Mouse (Mus musculus) ES-E14 (cell line): Measurements from ENCODE around the gene Tiam1. TPM values are rescaled to one million over a fixed set of nuclear protein-coding genes. Genes with fewer than 3 reads are reported as not detected.

Experiments used
- DNase-seq: peaks from one replicate; pipeline ENCODE4 v3.0.0-alpha.2; 2013; ENCODE audit warnings: low read depth, low spot score
- H3K27ac ChIP-seq: 2 replicates; pipeline ENCODE4 v1.5.1; 2012; ENCODE audit warnings: low read depth, mild to moderate bottlenecking, low read length, moderate library complexity, mixed read lengths; ENCODE audit not compliant: poor library complexity, insufficient read depth, severe bottlenecking
- H3K36me3 ChIP-seq: 2 replicates; pipeline ENCODE4 v1.6.1; 2012; ENCODE audit warnings: mild to moderate bottlenecking, low read length, moderate library complexity, mixed read lengths; ENCODE audit not compliant: control insufficient read depth, poor library complexity, insufficient read depth, severe bottlenecking
- H3K4me1 ChIP-seq, 2 experiments: fragments of 150-350 bp in 1 of 2; sonication (generic) in 1 of 2; 2 replicates each; pipeline ENCODE4 v1.6.1; 2012; ENCODE audit warnings: low read length in 2 of 2, mild to moderate bottlenecking in 1 of 2, mixed read lengths in 1 of 2; ENCODE audit not compliant: control insufficient read depth in 2 of 2, insufficient read depth in 2 of 2, poor library complexity in 1 of 2
- H3K4me3 ChIP-seq, 2 experiments: fragments of 150-350 bp in 1 of 2; sonication (generic) in 1 of 2; 2 replicates each; pipeline ENCODE4 v1.5.1; 2012; ENCODE audit warnings: low read length in 2 of 2, low read depth in 1 of 2, mild to moderate bottlenecking in 1 of 2, mixed read lengths in 1 of 2; ENCODE audit not compliant: insufficient read depth in 1 of 2, poor library complexity in 1 of 2, severe bottlenecking in 1 of 2
- H3K9ac ChIP-seq: 2 replicates; pipeline ENCODE4 v1.6.1; 2012; ENCODE audit warnings: low read depth, mild to moderate bottlenecking, low read length, mixed read lengths; ENCODE audit not compliant: poor library complexity, insufficient read depth, severe bottlenecking
- H3K9me3 ChIP-seq: fragments of 150-350 bp; sonication (generic); 2 replicates; pipeline ENCODE4 v1.6.1; 2012; ENCODE audit warnings: low read depth, mild to moderate bottlenecking, low read length; ENCODE audit not compliant: control insufficient read depth, insufficient read depth
- CHD2 ChIP-seq: IDR thresholded peaks from 2 replicates; pipeline ENCODE4 v1.6.1; 2014; ENCODE audit warnings: mild to moderate bottlenecking, low read depth, low read length, inconsistent platforms
- HCFC1 ChIP-seq: IDR thresholded peaks from 2 replicates; pipeline ENCODE4 v1.6.1; 2012; ENCODE audit warnings: low read length, inconsistent platforms, borderline replicate concordance; ENCODE audit not compliant: insufficient read depth
- MAFK ChIP-seq: IDR thresholded peaks from 2 replicates; pipeline ENCODE4 v1.6.1; 2014; ENCODE audit warnings: mild to moderate bottlenecking, low read depth, low read length, inconsistent platforms; ENCODE audit not compliant: insufficient read depth
- ZC3H11A ChIP-seq: IDR thresholded peaks from 2 replicates; pipeline ENCODE4 v1.6.1; 2012; ENCODE audit warnings: low read depth, mild to moderate bottlenecking, inconsistent platforms, low read length, borderline replicate concordance
- ZNF384 ChIP-seq: IDR thresholded peaks from 2 replicates; pipeline ENCODE4 v1.6.1; 2012; ENCODE audit warnings: low read depth, low read length, inconsistent platforms
- in situ Hi-C, 2 experiments: fragments of 600-800 bp; cut with MboI; formaldehyde crosslinking; loops; one replicate each; pipeline ENCODE4 v1.15.1; 2025; ENCODE audit warnings: low sequenced_read_pairs in 2 of 2, inconsistent platforms in 1 of 2; ENCODE audit not compliant: unreplicated experiment in 2 of 2
- total RNA-seq: library from RNA; depleted of rRNA; stranded (reverse); fragments of 300-350 nt; gene quantifications from 2 replicates; pipeline ENCODE4 v1.2.3, GENCODE M21; 2012

The Tiam1 gene
- total RNA-seq, 1 experiment: 15.7 TPM

- Histone ChIP-seq H3K36me3 (peaks cover 2% of the 10 kb centered on the region; the same call in 1 of the 2 replicates), H3K9me3 (no peaks in the 10 kb centered on the region), H3K9ac (peak overlapping the region; percentile 2; the same call in 1 of the 2 replicates), H3K27ac (no peak overlapping the region), H3K4me1 (peaks cover 2 to 5% of the 10 kb centered on the region in 2 experiments; a peak in 2 of 4 replicates), H3K4me3 (peak overlapping the region in 1 of 2 experiments; percentile 20; a peak in 2 of 4 replicates)
- no peak for TF ChIP-seq ZNF384
- TF ChIP-seq HCFC1: no peak
- no peak for TF ChIP-seq ZC3H11A
- no peak for TF ChIP-seq MAFK
- TF ChIP-seq CHD2: no peak
- DNase-seq: no peak
- in situ Hi-C loops: no loop called here
Measured at GRCm38 (mm10) chr16:89817861-89818630, 325.5 kb downstream of the Tiam1 start.

- Histone ChIP-seq H3K4me3 (no peak overlapping the region), H3K9me3 (no peaks in the 10 kb centered on the region), H3K4me1 (peaks cover 2 to 5% of the 10 kb centered on the region in 2 experiments; a peak in 2 of 4 replicates), H3K36me3 (peaks cover 2% of the 10 kb centered on the region; the same call in 1 of the 2 replicates), H3K27ac (no peak overlapping the region), H3K9ac (no peak overlapping the region)
- TF ChIP-seq ZNF384 (no peak), ZC3H11A (no peak), HCFC1 (no peak), MAFK (no peak), CHD2 (no peak)
- in situ Hi-C loops: no loop called here
- no peak for DNase-seq
Measured at GRCm38 (mm10) chr16:89817301-89817700, 326.3 kb downstream of the Tiam1 start.

- no peak overlapping the region for H3K9ac ChIP-seq
- H3K4me3 ChIP-seq: no peak overlapping the region
- H3K27ac ChIP-seq: no peak overlapping the region
- H3K9me3 ChIP-seq: no peaks in the 10 kb centered on the region
- in situ Hi-C loops: no loop called here
- H3K4me1 ChIP-seq: peaks cover 2 to 5% of the 10 kb centered on the region in 2 experiments; a peak in 2 of 4 replicates
- no peak for TF ChIP-seq MAFK
- no peak for TF ChIP-seq ZNF384
- TF ChIP-seq CHD2: no peak
- no peak for TF ChIP-seq HCFC1
- no peak for TF ChIP-seq ZC3H11A
- no peaks in the 10 kb centered on the region for H3K36me3 ChIP-seq
- no peak for DNase-seq
Measured at GRCm38 (mm10) chr16:89816506-89817172, 326.9 kb downstream of the Tiam1 start.

GRCm38 (mm10) chr16:89813536-89813935 lies 330.0 kb downstream of the Tiam1 start:
- Histone ChIP-seq H3K27ac (no peak overlapping the region), H3K4me1 (peaks cover 2 to 3% of the 10 kb centered on the region in 2 experiments; a peak in 2 of 4 replicates), H3K4me3 (no peak overlapping the region), H3K9me3 (no peaks in the 10 kb centered on the region), H3K36me3 (peaks cover 3% of the 10 kb centered on the region; the same call in 1 of the 2 replicates), H3K9ac (no peak overlapping the region)
- TF ChIP-seq CHD2: no peak
- no peak for TF ChIP-seq ZC3H11A
- TF ChIP-seq HCFC1: no peak
- no peak for TF ChIP-seq ZNF384
- TF ChIP-seq MAFK: no peak
- in situ Hi-C loops: no loop called here
- DNase-seq: no peak
